ENCODE assay signal across 12 mouse cellular contexts in the genomic region with DNA sequence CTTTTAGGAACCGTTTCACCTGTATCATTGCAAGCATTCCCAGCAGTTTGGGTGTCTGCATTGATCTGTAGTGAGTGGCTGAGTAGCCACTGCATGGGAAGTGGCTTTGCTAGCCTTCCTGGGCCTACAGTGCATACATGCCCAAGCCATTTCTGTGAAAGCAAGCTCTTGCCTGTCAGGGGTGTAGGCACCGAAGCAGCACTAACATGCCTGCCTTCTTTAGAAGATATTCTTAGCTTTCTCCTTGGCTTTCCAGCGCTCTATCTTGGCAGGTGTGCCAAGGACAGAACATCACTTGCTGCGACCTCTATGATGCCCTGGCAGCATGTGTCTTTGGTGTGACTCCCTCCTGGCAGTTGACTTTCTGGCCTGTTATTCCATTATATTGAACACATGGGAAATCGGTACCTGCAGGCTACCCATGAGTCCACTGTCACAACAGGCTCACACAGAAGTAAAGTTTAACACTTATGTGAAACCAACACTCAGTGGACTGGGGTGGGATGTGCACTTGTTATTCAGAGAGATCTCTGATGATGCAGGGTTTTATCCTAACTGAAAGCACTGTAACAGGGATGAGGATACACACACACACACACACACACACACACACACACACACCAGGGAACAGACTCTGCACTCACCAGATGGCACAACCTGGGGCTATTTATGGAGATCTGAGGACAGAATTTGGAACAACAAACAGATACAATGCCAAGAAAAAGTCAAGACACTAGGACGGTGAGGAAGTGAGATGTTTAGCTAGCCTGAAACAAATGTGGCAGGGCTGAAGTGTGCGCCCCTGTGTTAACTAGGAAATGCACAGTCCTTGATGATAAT. TPM values are rescaled to one million over a fixed set of nuclear protein-coding genes. Genes with fewer than 3 reads are reported as not detected.
DNase-seq lines count a peak whose midpoint lies in the region; ATAC-seq and TF ChIP-seq lines count a peak whose summit lies in the region.
"Had no signal": no experiment of that assay in that cellular context is flagged by ENCODE, and none has a peak within 500 bp of the region (broad histone marks: within the 10 kb centered on the region; RNA-seq: fewer than 3 reads in every experiment).

No protein-coding gene starts in this region.

- intact Hi-C loops in gastrocnemius, postnatal 14 days (cut with DNase I; ENCODE audit: low total_unique reads) = no loop called here

- H3K4me3 ChIP-seq in forebrain, embryonic 13.5 days = no peak overlapping the region
- H3K4me3 ChIP-seq in forebrain, embryonic 12.5 days (replicated peaks) = no peak overlapping the region
- no peak overlapping the region for H3K4me3 ChIP-seq in forebrain, embryonic 15.5 days
- H3K4me3 ChIP-seq in midbrain, embryonic 13.5 days (replicated peaks) = no peak overlapping the region
- no peak overlapping the region for H3K4me3 ChIP-seq in kidney, adult 2 months (ENCODE audit: insufficient read depth, low read depth, low read length)
- H3K4me3 ChIP-seq: liver, embryonic 13.5 days had no signal

- H3K27me3 ChIP-seq in forebrain, embryonic 13.5 days = no peaks in the 10 kb centered on the region
- no peaks in the 10 kb centered on the region for H3K27me3 ChIP-seq in forebrain, embryonic 12.5 days
- no peaks in the 10 kb centered on the region for H3K27me3 ChIP-seq in forebrain, embryonic 15.5 days
- no peaks in the 10 kb centered on the region for H3K27me3 ChIP-seq in midbrain, embryonic 13.5 days
- H3K27me3 ChIP-seq in kidney, adult 2 months (replicated peaks; ENCODE audit: control insufficient read depth, insufficient read depth, low read length) = no peaks in the 10 kb centered on the region
- H3K27me3 ChIP-seq: liver, embryonic 13.5 days had no signal

- DNase-seq in cerebellum, adult 11-12 months = peak; percentile 41
- no peak for DNase-seq in kidney, adult 2 months
- DNase-seq in gastrocnemius, postnatal 14 days = no peak
- DNase-seq in thymus, postnatal 10 days (ENCODE audit: low spot score in 2 of 2) = no peak
- DNase-seq: adrenal gland, postnatal 36 days; kidney, adult 9 months; liver, embryonic 13.5 days; thymus, adult 2 months had no signal

- no peak overlapping the region for H3K27ac ChIP-seq in forebrain, embryonic 13.5 days
- no peak overlapping the region for H3K27ac ChIP-seq in forebrain, embryonic 12.5 days
- H3K27ac ChIP-seq in forebrain, embryonic 15.5 days (replicated peaks) = no peak overlapping the region
- H3K27ac ChIP-seq in midbrain, embryonic 13.5 days = peak overlapping the region; percentile 20; the same call in 1 of the 2 replicates
- H3K27ac ChIP-seq in kidney, adult 2 months (ENCODE audit: insufficient read depth, low read depth, low read length) = no peak overlapping the region
- H3K27ac ChIP-seq: liver, embryonic 13.5 days had no signal

- no peak overlapping the region for H3K4me2 ChIP-seq in forebrain, embryonic 13.5 days
- no peak overlapping the region for H3K4me2 ChIP-seq in forebrain, embryonic 12.5 days
- H3K4me2 ChIP-seq in forebrain, embryonic 15.5 days (replicated peaks) = no peak overlapping the region
- no peak overlapping the region for H3K4me2 ChIP-seq in midbrain, embryonic 13.5 days (replicated peaks)
- H3K4me2 ChIP-seq: liver, embryonic 13.5 days had no signal

- TF ChIP-seq POLR2A in kidney, adult 2 months (IDR thresholded peaks at IDR 0.05; ENCODE audit: low read depth, low read length) = no peak

- peak; percentile 36; the same call in 1 of the 2 replicates for ATAC-seq in forebrain, embryonic 13.5 days
- no peak for ATAC-seq in forebrain, embryonic 12.5 days (ENCODE audit: low FRiP score)
- peak; percentile 55; the same call in 1 of the 2 replicates for ATAC-seq in forebrain, embryonic 15.5 days (replicated peaks)
- ATAC-seq in midbrain, embryonic 13.5 days = no peak

- WGBS in forebrain, embryonic 13.5 days = 78% methylated on average over 7 of the region's 7 CpGs
- 84% methylated on average over 7 of the region's 7 CpGs for WGBS in forebrain, embryonic 12.5 days
- 67% methylated on average over 7 of the region's 7 CpGs for WGBS in forebrain, embryonic 15.5 days
- 78% methylated on average over 7 of the region's 7 CpGs for WGBS in midbrain, embryonic 13.5 days
- 84% methylated on average over 7 of the region's 7 CpGs for WGBS in kidney, adult 2 months

- H3K9me3 ChIP-seq in forebrain, embryonic 13.5 days (replicated peaks) = no peaks in the 10 kb centered on the region
- H3K9me3 ChIP-seq in forebrain, embryonic 12.5 days = no peaks in the 10 kb centered on the region
- H3K9me3 ChIP-seq in forebrain, embryonic 15.5 days = no peaks in the 10 kb centered on the region
- no peaks in the 10 kb centered on the region for H3K9me3 ChIP-seq in midbrain, embryonic 13.5 days
- H3K9me3 ChIP-seq: liver, embryonic 13.5 days had no signal

- no peaks in the 10 kb centered on the region for H3K36me3 ChIP-seq in forebrain, embryonic 13.5 days (ENCODE audit: poor library complexity, severe bottlenecking)
- H3K36me3 ChIP-seq in forebrain, embryonic 12.5 days (replicated peaks) = no peaks in the 10 kb centered on the region
- H3K36me3 ChIP-seq in forebrain, embryonic 15.5 days = no peaks in the 10 kb centered on the region
- H3K36me3 ChIP-seq in midbrain, embryonic 13.5 days = no peaks in the 10 kb centered on the region
- no peaks in the 10 kb centered on the region for H3K36me3 ChIP-seq in kidney, adult 2 months (ENCODE audit: control insufficient read depth, insufficient read depth, low read length)
- H3K36me3 ChIP-seq: liver, embryonic 13.5 days had no signal

- TF ChIP-seq CTCF in kidney, adult 2 months (conservative IDR thresholded peaks at IDR 0.05; ENCODE audit: insufficient read depth, insufficient read length, low read depth, low read length) = no peak

- no peak overlapping the region for H3K9ac ChIP-seq in forebrain, embryonic 13.5 days
- no peak overlapping the region for H3K9ac ChIP-seq in forebrain, embryonic 12.5 days
- H3K9ac ChIP-seq in forebrain, embryonic 15.5 days (replicated peaks) = no peak overlapping the region
- H3K9ac ChIP-seq in midbrain, embryonic 13.5 days (replicated peaks) = no peak overlapping the region
- H3K9ac ChIP-seq: liver, embryonic 13.5 days had no signal

- H3K4me1 ChIP-seq in forebrain, embryonic 13.5 days = peaks cover 27% of the 10 kb centered on the region
- peaks cover 35% of the 10 kb centered on the region for H3K4me1 ChIP-seq in forebrain, embryonic 12.5 days
- peaks cover 26% of the 10 kb centered on the region for H3K4me1 ChIP-seq in forebrain, embryonic 15.5 days
- peaks cover 55% of the 10 kb centered on the region for H3K4me1 ChIP-seq in midbrain, embryonic 13.5 days (replicated peaks)
- H3K4me1 ChIP-seq in kidney, adult 2 months (ENCODE audit: control insufficient read depth, insufficient read depth, low read length) = no peaks in the 10 kb centered on the region

RNA-seq across cellular contexts. Expression of gene Myo16, which starts 21.4 kb away (rescaled TPM):
- polyA plus RNA-seq in forebrain, embryonic 13.5 days (2015; fragmentation: Nextera tagmentation; extraction: Ambion mirVana) = 2.0 and 2.6 TPM in 2 replicates
- 1.8 TPM in 2 replicates for polyA plus RNA-seq in forebrain, embryonic 12.5 days (2016; fragmentation: Nextera tagmentation; extraction: Ambion mirVana)
- 3.8 and 4.1 TPM in 2 replicates for polyA plus RNA-seq in forebrain, embryonic 15.5 days (2015; fragmentation: Nextera tagmentation; extraction: Ambion mirVana)
- 4.0 and 5.2 TPM in 2 replicates for polyA plus RNA-seq in midbrain, embryonic 13.5 days (2015; fragmentation: Nextera tagmentation; extraction: Ambion mirVana)
- 0.01 and 0.08 TPM in 2 replicates for polyA plus RNA-seq in kidney, adult 2 months (2012; rRNA removed)
- total RNA-seq in gastrocnemius, postnatal 14 days (2021) = 1 to 10 TPM; 1.7 to 2.7 TPM
- total RNA-seq: adrenal gland, postnatal 36 days had no signal
- polyA plus RNA-seq: liver, embryonic 13.5 days had no signal

Comparison
In these comparisons a context has a peak if more than half of its experiments do, and no peak if none do; other contexts are left out.
1. ATAC-seq: peak in forebrain, embryonic 13.5 days (single experiment) and forebrain, embryonic 15.5 days (single experiment); none in forebrain, embryonic 12.5 days (single experiment) and midbrain, embryonic 13.5 days (single experiment).